In the genomic region with DNA sequence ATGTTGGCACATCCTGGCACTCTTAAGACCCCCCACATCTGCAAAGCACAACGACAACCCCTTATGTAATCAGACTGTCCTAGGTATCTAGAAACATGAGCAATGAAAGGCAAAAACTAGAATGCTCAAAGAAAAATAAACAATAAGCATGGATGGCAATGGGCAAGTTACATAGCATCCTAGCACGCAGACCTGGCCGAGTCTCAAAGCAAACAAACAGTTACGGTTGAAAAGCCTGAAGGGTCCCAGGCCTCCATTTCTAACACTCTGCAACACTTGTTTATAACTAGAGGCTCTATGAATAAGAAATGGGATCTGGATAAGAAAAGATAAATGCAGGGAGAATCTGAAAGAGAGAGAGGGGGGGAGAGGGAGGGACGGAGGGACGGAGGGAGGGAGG, we compare ENCODE assay signal across 24 mouse cellular contexts. TPM values are rescaled to one million over a fixed set of nuclear protein-coding genes. Genes with fewer than 3 reads are reported as not detected.
DNase-seq lines count a peak whose midpoint lies in the region; ATAC-seq and TF ChIP-seq lines count a peak whose summit lies in the region.
"Had no signal": no experiment of that assay in that cellular context is flagged by ENCODE, and none has a peak within 500 bp of the region (broad histone marks: within the 10 kb centered on the region; RNA-seq: fewer than 3 reads in every experiment).

No protein-coding gene starts in this region.

- no peak for TF ChIP-seq EP300 in lung, postnatal 0 days (IDR thresholded peaks at IDR 0.05)

- H3K4me3 ChIP-seq in forebrain, embryonic 14.5 days (ENCODE audit: low read depth, low read length) = peak overlapping the region; percentile 38; the same call in 1 of the 2 replicates
- H3K4me3 ChIP-seq in forebrain, embryonic 12.5 days (replicated peaks) = no peak overlapping the region
- H3K4me3 ChIP-seq in left cerebral cortex, adult 2 months = peak overlapping the region; percentile 66
- peak overlapping the region; percentile 45; the same call in 1 of the 2 replicates for H3K4me3 ChIP-seq in midbrain, embryonic 13.5 days (replicated peaks)
- peak overlapping the region; percentile 47 for H3K4me3 ChIP-seq in neural tube, embryonic 15.5 days (replicated peaks)
- H3K4me3 ChIP-seq in heart, embryonic 10.5 days = no peak overlapping the region
- no peak overlapping the region for H3K4me3 ChIP-seq in lung, postnatal 0 days (ENCODE audit: low read depth, low read length)
- H3K4me3 ChIP-seq: gastrocnemius, adult 2 months; limb, embryonic 13.5 days; lung, embryonic 15.5 days; midbrain, embryonic 12.5 days; stomach, embryonic 15.5 days had no signal

- DNase-seq in forebrain, embryonic 14.5 days (ENCODE audit: low spot score) = no peak
- DNase-seq in left cerebral cortex, adult 2 months (ENCODE audit: extremely low spot score in 1 of 2, low spot score in 2 of 2) = no peak
- DNase-seq in left cerebral cortex, adult 18-20 months (ENCODE audit: low spot score in 2 of 2) = no peak
- DNase-seq in heart, embryonic 10.5 days (ENCODE audit: low spot score) = no peak
- DNase-seq in lung, postnatal 0 days (ENCODE audit: low spot score) = no peak
- DNase-seq: cerebellum, adult 18-20 months; cerebellum, postnatal 25 days; gastrocnemius, adult 2 months; heart, postnatal 10 days; kidney, adult 2 months; kidney, postnatal 25 days; thymus, adult 2 months had no signal

- no peaks in the 10 kb centered on the region for H3K4me1 ChIP-seq in forebrain, embryonic 14.5 days (ENCODE audit: control insufficient read depth, insufficient read depth, low read length)
- H3K4me1 ChIP-seq in forebrain, embryonic 12.5 days = peaks cover 19% of the 10 kb centered on the region
- H3K4me1 ChIP-seq in midbrain, embryonic 13.5 days (replicated peaks) = peaks cover 31% of the 10 kb centered on the region
- peaks cover 41% of the 10 kb centered on the region for H3K4me1 ChIP-seq in neural tube, embryonic 15.5 days
- H3K4me1 ChIP-seq in heart, embryonic 10.5 days = peaks cover 8% of the 10 kb centered on the region; the same call in 1 of the 2 replicates
- H3K4me1 ChIP-seq in lung, postnatal 0 days (ENCODE audit: insufficient read depth, low read depth, low read length) = no peaks in the 10 kb centered on the region
- H3K4me1 ChIP-seq: lung, embryonic 15.5 days; stomach, embryonic 15.5 days had no signal

- intact Hi-C loops in left cerebral cortex, adult 2 months (cut with DNase I) = loop anchor here (5.0 to 10.0 kb wide), 5 partner anchors 180 to 857 kb away; no protein-coding TSS in a partner anchor

- H3K4me2 ChIP-seq in forebrain, embryonic 14.5 days (ENCODE audit: low read length) = peak overlapping the region; percentile 49
- no peak overlapping the region for H3K4me2 ChIP-seq in forebrain, embryonic 12.5 days
- H3K4me2 ChIP-seq in midbrain, embryonic 13.5 days (replicated peaks) = peak overlapping the region; percentile 60
- H3K4me2 ChIP-seq in neural tube, embryonic 15.5 days = peak overlapping the region; percentile 64
- H3K4me2 ChIP-seq in lung, postnatal 0 days (replicated peaks; ENCODE audit: low read depth, low read length) = no peak overlapping the region
- H3K4me2 ChIP-seq: heart, embryonic 11.5 days; limb, embryonic 13.5 days; lung, embryonic 15.5 days; midbrain, embryonic 12.5 days; stomach, embryonic 15.5 days had no signal

- no peaks in the 10 kb centered on the region for H3K27me3 ChIP-seq in forebrain, embryonic 14.5 days (replicated peaks; ENCODE audit: control insufficient read depth, insufficient read depth, low read length)
- peaks cover 29% of the 10 kb centered on the region for H3K27me3 ChIP-seq in forebrain, embryonic 12.5 days
- H3K27me3 ChIP-seq in midbrain, embryonic 13.5 days = 0 out of 2 replicates have a peak, but pooled peaks cover 3% of the 10 kb centered on the region
- H3K27me3 ChIP-seq in neural tube, embryonic 15.5 days (replicated peaks) = no peaks in the 10 kb centered on the region
- H3K27me3 ChIP-seq in heart, embryonic 10.5 days (ENCODE audit: insufficient read depth, poor library complexity, severe bottlenecking) = peaks cover 35% of the 10 kb centered on the region
- no peaks in the 10 kb centered on the region for H3K27me3 ChIP-seq in lung, postnatal 0 days (replicated peaks; ENCODE audit: insufficient read depth, low read length)
- H3K27me3 ChIP-seq: stomach, embryonic 15.5 days had no signal

- H3K9ac ChIP-seq in forebrain, embryonic 14.5 days (ENCODE audit: low read length) = no peak overlapping the region
- H3K9ac ChIP-seq in forebrain, embryonic 12.5 days = no peak overlapping the region
- no peak overlapping the region for H3K9ac ChIP-seq in midbrain, embryonic 13.5 days (replicated peaks)
- H3K9ac ChIP-seq in neural tube, embryonic 15.5 days (replicated peaks) = no peak overlapping the region
- no peak overlapping the region for H3K9ac ChIP-seq in lung, postnatal 0 days (replicated peaks; ENCODE audit: low read depth)
- H3K9ac ChIP-seq: limb, embryonic 13.5 days; liver, embryonic 14.5 days; lung, embryonic 15.5 days; midbrain, embryonic 12.5 days; stomach, embryonic 15.5 days had no signal

- no peaks in the 10 kb centered on the region for H3K9me3 ChIP-seq in forebrain, embryonic 14.5 days (replicated peaks; ENCODE audit: control insufficient read depth, low read length)
- H3K9me3 ChIP-seq in forebrain, embryonic 12.5 days = no peaks in the 10 kb centered on the region
- no peaks in the 10 kb centered on the region for H3K9me3 ChIP-seq in midbrain, embryonic 13.5 days
- no peaks in the 10 kb centered on the region for H3K9me3 ChIP-seq in neural tube, embryonic 15.5 days (replicated peaks)
- H3K9me3 ChIP-seq in heart, embryonic 10.5 days = no peaks in the 10 kb centered on the region
- no peaks in the 10 kb centered on the region for H3K9me3 ChIP-seq in lung, postnatal 0 days (ENCODE audit: low read length)
- H3K9me3 ChIP-seq: limb, embryonic 13.5 days; lung, embryonic 15.5 days; midbrain, embryonic 12.5 days; stomach, embryonic 15.5 days had no signal

- no peak overlapping the region for H3K27ac ChIP-seq in forebrain, embryonic 14.5 days (ENCODE audit: low read depth, low read length)
- H3K27ac ChIP-seq in forebrain, embryonic 12.5 days = no peak overlapping the region
- H3K27ac ChIP-seq in left cerebral cortex, adult 2 months = no peak overlapping the region
- no peak overlapping the region for H3K27ac ChIP-seq in midbrain, embryonic 13.5 days
- H3K27ac ChIP-seq in neural tube, embryonic 15.5 days (replicated peaks) = no peak overlapping the region
- H3K27ac ChIP-seq in heart, embryonic 10.5 days = no peak overlapping the region
- H3K27ac ChIP-seq in lung, postnatal 0 days (ENCODE audit: low read length) = no peak overlapping the region
- H3K27ac ChIP-seq: gastrocnemius, adult 2 months; limb, embryonic 13.5 days; liver, embryonic 14.5 days; lung, embryonic 15.5 days; macrophage; midbrain, embryonic 12.5 days; stomach, embryonic 15.5 days had no signal

- TF ChIP-seq CTCF in left cerebral cortex, adult 2 months (IDR thresholded peaks at IDR 0.05) = no peak
- no peak for TF ChIP-seq CTCF in lung, postnatal 0 days (IDR thresholded peaks at IDR 0.05)

- ATAC-seq in forebrain, embryonic 14.5 days = no peak
- no peak for ATAC-seq in forebrain, embryonic 12.5 days (ENCODE audit: low FRiP score)
- no peak for ATAC-seq in midbrain, embryonic 13.5 days
- ATAC-seq in neural tube, embryonic 15.5 days (ENCODE audit: low FRiP score) = no peak
- no peak for ATAC-seq in lung, postnatal 0 days
- ATAC-seq: inflammation-experienced regulatory T-cells, adult 6 months had no signal

- WGBS in forebrain, embryonic 14.5 days = 77% methylated on average over 6 of the region's 6 CpGs
- WGBS in forebrain, embryonic 12.5 days = 76% methylated on average over 6 of the region's 6 CpGs
- WGBS in midbrain, embryonic 13.5 days = 65% methylated on average over 6 of the region's 6 CpGs
- 59% methylated on average over 4 of the region's 6 CpGs for WGBS in neural tube, embryonic 15.5 days
- 70% methylated on average over 6 of the region's 6 CpGs for WGBS in heart, embryonic 10.5 days
- WGBS in lung, postnatal 0 days = 34% methylated on average over 6 of the region's 6 CpGs

- H3K36me3 ChIP-seq in forebrain, embryonic 14.5 days (ENCODE audit: control insufficient read depth, insufficient read depth, low read length) = no peaks in the 10 kb centered on the region
- no peaks in the 10 kb centered on the region for H3K36me3 ChIP-seq in forebrain, embryonic 12.5 days (replicated peaks)
- no peaks in the 10 kb centered on the region for H3K36me3 ChIP-seq in midbrain, embryonic 13.5 days
- H3K36me3 ChIP-seq in neural tube, embryonic 15.5 days = no peaks in the 10 kb centered on the region
- H3K36me3 ChIP-seq in heart, embryonic 10.5 days = no peaks in the 10 kb centered on the region
- H3K36me3 ChIP-seq in lung, postnatal 0 days (ENCODE audit: insufficient read depth, low read length) = no peaks in the 10 kb centered on the region
- H3K36me3 ChIP-seq: G1E; limb, embryonic 13.5 days; lung, embryonic 15.5 days; midbrain, embryonic 12.5 days; stomach, embryonic 15.5 days had no signal

RNA-seq across cellular contexts. Expression of gene Gria1, which starts 3.2 kb away (rescaled TPM):
- 22.1 and 37.5 TPM in 2 replicates for polyA plus RNA-seq in forebrain, embryonic 14.5 days (2014; fragmentation: Nextera tagmentation; extraction: Ambion mirVana)
- 9.6 and 9.7 TPM in 2 replicates for polyA plus RNA-seq in forebrain, embryonic 12.5 days (2016; fragmentation: Nextera tagmentation; extraction: Ambion mirVana)
- 100 to 1,000 TPM; 225 to 245 TPM for total RNA-seq in left cerebral cortex, adult 2 months (2021)
- 100 to 1,000 TPM; 218 to 241 TPM for total RNA-seq in left cerebral cortex, adult 18-20 months (2021)
- 21.3 and 26.6 TPM in 2 replicates for polyA plus RNA-seq in midbrain, embryonic 13.5 days (2015; fragmentation: Nextera tagmentation; extraction: Ambion mirVana)
- 50.6 and 59.6 TPM in 2 replicates for polyA plus RNA-seq in neural tube, embryonic 15.5 days (2015; fragmentation: Nextera tagmentation; extraction: Ambion mirVana)
- 0.58 and 0.64 TPM in 2 replicates for polyA plus RNA-seq in heart, embryonic 10.5 days (2016; fragmentation: Nextera tagmentation; extraction: Ambion mirVana)
- polyA plus RNA-seq in lung, postnatal 0 days (2015; fragmentation: Nextera tagmentation; extraction: Ambion mirVana) = 1.2 TPM in 2 replicates
- polyA plus RNA-seq: G1E; inflammation-experienced regulatory T-cells, adult 6 months; macrophage had no signal

Comparison
In these comparisons a context has a peak if more than half of its experiments do, and no peak if none do; other contexts are left out.
1. H3K4me2 ChIP-seq: peak in forebrain, embryonic 14.5 days (single experiment), midbrain, embryonic 13.5 days (single experiment) and neural tube, embryonic 15.5 days (single experiment); none in forebrain, embryonic 12.5 days (single experiment) and lung, postnatal 0 days (single experiment).
2. H3K4me3 ChIP-seq: peak in forebrain, embryonic 14.5 days (single experiment), left cerebral cortex, adult 2 months (single experiment), midbrain, embryonic 13.5 days (single experiment) and neural tube, embryonic 15.5 days (single experiment); none in forebrain, embryonic 12.5 days (single experiment), heart, embryonic 10.5 days (single experiment) and lung, postnatal 0 days (single experiment).